Mouse (Mus musculus) heart, postnatal 0 days (tissue): ENCODE measurements around the gene Hnrnpf. TPM values are rescaled to one million over a fixed set of nuclear protein-coding genes. Genes with fewer than 3 reads are reported as not detected.

Experiments used
- ATAC-seq: fragments of 200-750 bp; cut with Nextera tagmentation; 2 replicates; pipeline ENCODE4 v1.8.0; 2017; ENCODE audit warnings: low read depth, moderate number of reproducible peaks, moderate library complexity; ENCODE audit not compliant: insufficient read depth
- DNase-seq: peaks from one replicate; pipeline ENCODE4 v3.0.0-alpha.2; 2016; ENCODE audit warnings: low spot score
- H3K27ac ChIP-seq: fragments of 300-500 bp; sonication (generic); 2 replicates; pipeline ENCODE4 v1.5.1; 2014; ENCODE audit warnings: low read depth, mild to moderate bottlenecking
- H3K27me3 ChIP-seq: fragments of 300-500 bp; sonication (generic); 2 replicates; pipeline ENCODE4 v1.6.1; 2014; ENCODE audit warnings: low read length, mixed read lengths; ENCODE audit not compliant: control insufficient read depth, insufficient read depth
- H3K36me3 ChIP-seq: fragments of 300-500 bp; sonication (generic); replicated peaks from 2 replicates; pipeline ENCODE4 v1.6.1; 2014; ENCODE audit warnings: low read length, mixed read lengths; ENCODE audit not compliant: control insufficient read depth, insufficient read depth
- H3K4me1 ChIP-seq: fragments of 300-500 bp; sonication (generic); 2 replicates; pipeline ENCODE4 v1.6.1; 2014; ENCODE audit warnings: antibody characterized with exemption; ENCODE audit not compliant: control insufficient read depth, insufficient read depth
- H3K4me2 ChIP-seq: fragments of 300-500 bp; sonication (generic); 2 replicates; pipeline ENCODE4 v1.6.1; 2014; ENCODE audit warnings: low read depth, mild to moderate bottlenecking, low read length, moderate library complexity
- H3K4me3 ChIP-seq: fragments of 300-500 bp; sonication (generic); 2 replicates; pipeline ENCODE4 v1.5.1; 2014; ENCODE audit warnings: low read depth, low read length
- H3K9ac ChIP-seq: fragments of 300-500 bp; sonication (generic); replicated peaks from 2 replicates; pipeline ENCODE4 v1.6.1; 2014; ENCODE audit warnings: low read depth, low read length, mixed read lengths
- H3K9me3 ChIP-seq: fragments of 300-500 bp; sonication (generic); replicated peaks from 2 replicates; pipeline ENCODE4 v1.6.1; 2016; ENCODE audit warnings: low read length; ENCODE audit not compliant: control insufficient read depth
- CTCF ChIP-seq: IDR thresholded peaks from 2 replicates; pipeline ENCODE4 v1.5.1; 2016; ENCODE audit warnings: antibody characterized with exemption, control low read depth, low read depth
- EP300 ChIP-seq: IDR thresholded peaks from 2 replicates; pipeline ENCODE4 v1.6.1; 2016; ENCODE audit warnings: antibody characterized with exemption, low read depth
- WGBS: fragments of 180-500 bp; shearing (Covaris S2); extraction: QIAGEN DNeasy Blood & Tissue Kit; methylation state at CpG from one replicate; pipeline ENCODE4 v1.1.7; 2014; 5-methylcytosine and 5-hydroxymethylcytosine counted together
- polyA plus RNA-seq: library from polyadenylated mRNA; unstranded; fragments of >200 nt; fragmentation: Nextera tagmentation; extraction: Ambion mirVana; gene quantifications from 2 replicates; pipeline ENCODE4 v1.2.1, GENCODE M21; 2015
- total RNA-seq: library from RNA; depleted of rRNA; stranded (reverse); fragments of >200 nt; gene quantifications from 2 replicates; pipeline ENCODE4 v1.2.3, GENCODE M21; 2014; ENCODE audit warnings: low replicate concordance

Gene Hnrnpf
- total and polyA plus RNA-seq, 2 experiments from 2014 or later = 234 to 314 TPM

DNA sequence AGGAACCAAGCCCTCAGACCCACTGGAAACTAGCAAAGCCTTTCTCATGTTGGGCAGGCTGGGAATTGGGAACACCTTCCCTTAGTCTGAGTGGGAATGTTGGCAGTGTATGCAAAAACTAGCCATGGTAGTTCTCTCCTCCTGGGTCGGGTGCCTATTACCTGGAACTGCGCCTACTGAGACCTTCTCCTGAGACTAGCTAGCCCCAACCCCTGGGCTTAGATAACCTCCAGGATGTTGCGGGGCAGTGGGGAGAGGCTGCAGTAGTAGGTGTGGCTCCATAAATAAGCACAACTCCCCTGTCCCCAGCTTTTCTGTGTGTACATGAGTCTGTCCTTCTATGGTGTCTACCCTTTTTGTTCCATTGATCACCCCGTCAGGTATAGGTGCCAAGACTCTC, 2.4 kb downstream of the Hnrnpf start:
- 70% methylated on average over 4 of the region's 4 CpGs for WGBS
- H3K4me3 ChIP-seq = no peak overlapping the region
- no peak overlapping the region for H3K27ac ChIP-seq
- H3K4me2 ChIP-seq = no peak overlapping the region
- ATAC-seq (no peak), DNase-seq (no peak)
- H3K4me1 ChIP-seq = peaks cover 7% of the 10 kb centered on the region; the same call in 1 of the 2 replicates
- no peaks in the 10 kb centered on the region for H3K27me3 ChIP-seq
- H3K9ac ChIP-seq = no peak overlapping the region
- H3K36me3 ChIP-seq = no peaks in the 10 kb centered on the region
- TF ChIP-seq EP300 = no peak
- no peak for TF ChIP-seq CTCF
- no peaks in the 10 kb centered on the region for H3K9me3 ChIP-seq

DNA sequence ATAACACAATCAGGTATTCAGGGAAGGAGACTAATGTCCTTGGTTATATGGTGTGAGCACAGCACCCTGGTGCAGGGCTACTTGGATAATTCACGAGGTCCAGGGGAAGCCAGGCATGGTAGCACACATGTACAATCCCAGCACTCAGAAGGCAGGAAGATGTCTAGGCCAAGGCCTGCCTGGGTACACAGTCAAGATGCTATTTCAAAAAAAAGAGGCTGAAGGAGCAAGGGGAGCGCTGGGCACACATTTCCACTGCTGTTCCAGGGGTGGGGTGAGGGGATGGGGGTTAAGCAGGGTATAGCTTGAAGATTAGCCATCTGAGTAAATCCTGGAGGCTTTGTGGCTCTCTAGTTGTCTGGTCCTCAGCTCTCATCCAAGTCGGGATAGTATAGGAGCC, 3.7 kb downstream of the Hnrnpf start:
- Histone ChIP-seq H3K36me3 (no peaks in the 10 kb centered on the region), H3K27ac (no peak overlapping the region), H3K4me3 (no peak overlapping the region), H3K9ac (no peak overlapping the region), H3K4me2 (no peak overlapping the region), H3K9me3 (no peaks in the 10 kb centered on the region), H3K27me3 (no peaks in the 10 kb centered on the region), H3K4me1 (peaks cover 11% of the 10 kb centered on the region)
- ATAC-seq = no peak
- 80% methylated on average over 3 of the region's 3 CpGs for WGBS
- no peak for TF ChIP-seq EP300
- no peak for TF ChIP-seq CTCF
- no peak for DNase-seq

DNA sequence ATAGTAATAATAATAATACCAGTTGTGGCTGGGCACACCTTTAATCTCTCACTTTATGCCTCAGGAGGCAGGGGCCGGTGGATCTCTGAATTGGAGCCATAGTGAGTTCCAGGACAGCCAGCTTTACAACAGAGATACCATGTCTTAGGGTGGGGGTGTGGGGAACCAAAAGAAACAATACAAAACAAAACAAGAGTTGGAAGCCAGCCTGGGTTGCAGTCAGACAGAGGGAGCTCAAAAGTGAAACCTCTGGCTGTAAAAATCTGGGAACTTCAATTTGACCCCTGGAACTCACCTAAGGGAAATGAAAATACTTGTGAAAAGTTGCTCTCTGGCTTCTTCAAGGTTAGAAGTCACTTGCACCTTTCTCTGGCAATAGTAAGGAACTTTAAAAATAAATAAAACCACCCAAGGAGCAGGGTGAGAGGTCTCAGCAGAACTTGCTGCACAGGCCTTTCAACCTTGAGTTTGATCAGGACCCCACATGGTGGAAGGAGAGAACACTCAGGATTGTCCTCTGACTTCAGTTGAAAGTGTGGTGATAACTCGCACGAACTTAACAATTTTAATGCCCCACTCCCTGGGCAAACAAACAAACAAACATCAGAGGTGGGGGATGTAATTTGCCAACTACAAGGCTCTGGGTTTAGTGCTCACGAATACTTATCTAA, 5.3 kb downstream of the Hnrnpf start:
- H3K27me3 ChIP-seq = no peaks in the 10 kb centered on the region
- 13% methylated on average over 4 of the region's 4 CpGs for WGBS
- peaks cover 22% of the 10 kb centered on the region for H3K4me1 ChIP-seq
- no peaks in the 10 kb centered on the region for H3K36me3 ChIP-seq
- TF ChIP-seq EP300 (no peak), CTCF (no peak)
- ATAC-seq (no peak), DNase-seq (no peak)
- H3K4me2 ChIP-seq = peak overlapping the region; percentile 74
- peak overlapping the region; percentile 94 for H3K27ac ChIP-seq
- peak overlapping the region; percentile 86 for H3K9ac ChIP-seq
- peak overlapping the region; percentile 94; the same call in 1 of the 2 replicates for H3K4me3 ChIP-seq
- H3K9me3 ChIP-seq = no peaks in the 10 kb centered on the region

DNA sequence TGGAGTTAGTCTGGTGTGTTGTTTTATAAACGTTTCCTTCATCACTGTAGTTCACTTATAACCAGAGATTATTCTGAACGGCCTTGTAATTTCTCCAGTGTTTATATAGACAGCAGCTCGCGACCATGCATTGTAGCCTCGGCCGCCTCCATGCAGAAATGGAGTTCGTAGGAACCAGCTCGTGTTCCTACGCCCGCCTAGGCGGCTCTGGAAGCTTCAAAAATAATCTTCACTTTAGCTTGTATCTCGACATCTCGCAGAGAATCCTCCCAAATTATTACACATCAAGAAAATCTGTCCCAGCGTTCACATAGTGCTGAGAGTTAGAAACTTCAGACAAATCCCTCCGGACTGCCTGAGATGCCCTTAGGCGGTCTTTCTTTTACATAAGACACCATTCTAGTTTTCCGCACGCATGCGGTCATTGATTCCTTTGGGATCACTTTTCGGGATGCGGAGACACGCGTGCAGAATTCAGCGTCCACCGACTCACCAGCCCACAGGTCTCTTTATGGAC, 5.9 kb downstream of the Hnrnpf start:
- Histone ChIP-seq H3K4me3 (peak overlapping the region; percentile 94), H3K9me3 (no peaks in the 10 kb centered on the region), H3K9ac (peak overlapping the region; percentile 86), H3K4me1 (peaks cover 26% of the 10 kb centered on the region), H3K27ac (peak overlapping the region; percentile 94), H3K36me3 (no peaks in the 10 kb centered on the region), H3K4me2 (peak overlapping the region; percentile 74), H3K27me3 (no peaks in the 10 kb centered on the region)
- under 1% methylated on average over 25 of the region's 25 CpGs for WGBS
- no peak for DNase-seq
- TF ChIP-seq EP300 (no peak), CTCF (no peak)
- 0 out of 2 replicates have a peak, but pooled peaks have one; percentile 0 for ATAC-seq

DNA sequence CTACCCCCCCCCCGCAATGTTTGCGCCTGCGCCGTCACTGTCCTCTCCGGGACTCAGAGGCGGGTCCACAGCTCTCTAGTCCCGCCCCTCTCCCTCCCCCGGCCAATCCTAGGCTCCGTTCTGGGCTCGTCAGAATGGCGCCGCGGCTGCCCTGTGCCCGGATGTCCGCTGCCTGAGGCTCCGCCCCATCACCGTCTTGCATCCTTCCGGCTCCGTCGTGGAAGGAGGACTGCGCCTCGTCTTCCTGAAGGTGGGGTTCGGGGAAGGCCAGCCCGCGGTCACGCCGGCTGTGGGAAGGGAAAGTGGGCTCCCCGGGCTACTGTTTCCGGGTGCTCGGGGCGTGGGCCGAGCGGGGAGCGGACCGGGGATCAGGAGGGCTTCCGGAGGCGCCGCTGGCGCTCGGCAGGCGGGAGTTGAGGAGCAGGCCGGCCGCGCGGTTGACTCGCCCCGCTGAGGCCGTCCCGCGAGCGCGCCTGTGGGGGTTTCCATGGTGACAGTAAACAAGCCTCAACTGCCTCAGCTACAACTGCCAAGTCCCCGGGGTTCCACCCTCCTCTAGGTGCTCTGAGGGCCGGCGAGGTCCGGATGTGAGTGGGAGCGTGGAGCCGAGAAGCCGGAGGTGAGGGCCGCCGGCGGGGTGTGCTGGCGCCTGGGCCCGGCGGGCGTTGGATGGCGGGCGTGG, 6.6 kb downstream of the Hnrnpf start:
- WGBS = under 1% methylated on average over 66 of the region's 68 CpGs

More for the DNA sequence above, 6.6 kb downstream of the Hnrnpf start:
- no peak for TF ChIP-seq EP300
- TF ChIP-seq CTCF = no peak
- DNase-seq (peak; percentile 99), ATAC-seq (peak; percentile 96)
- Histone ChIP-seq H3K27ac (peak overlapping the region; percentile 95), H3K4me1 (peaks cover 27% of the 10 kb centered on the region), H3K27me3 (no peaks in the 10 kb centered on the region), H3K4me3 (peak overlapping the region; percentile 94), H3K4me2 (peak overlapping the region; percentile 74), H3K36me3 (no peaks in the 10 kb centered on the region), H3K9me3 (no peaks in the 10 kb centered on the region), H3K9ac (peak overlapping the region; percentile 88)
